20 mouse cellular contexts compared by ENCODE assay signal in genomic region chr13:8476237-8476636, GRCm38 (mm10).
DNase-seq lines count a peak whose midpoint lies in the region; ATAC-seq lines count a peak whose summit lies in the region.
"Had no signal": no experiment of that assay in that cellular context is flagged by ENCODE, and none has a peak within 500 bp of the region (broad histone marks: within the 10 kb centered on the region; RNA-seq: fewer than 3 reads in every experiment).

No protein-coding gene starts in this region.

- no peaks in the 10 kb centered on the region for H3K27me3 ChIP-seq in forebrain, embryonic 15.5 days
- H3K27me3 ChIP-seq in forebrain, embryonic 10.5 days (ENCODE audit: poor library complexity, severe bottlenecking), result no peaks in the 10 kb centered on the region
- H3K27me3 ChIP-seq in midbrain, embryonic 16.5 days (ENCODE audit: control insufficient read depth, insufficient read depth, low read depth, low read length), result no peaks in the 10 kb centered on the region
- H3K27me3 ChIP-seq: CH12.LX; heart, embryonic 12.5 days; kidney, embryonic 15.5 days; limb, embryonic 13.5 days had no signal

- H3K4me1 ChIP-seq in forebrain, embryonic 15.5 days, result no peaks in the 10 kb centered on the region
- H3K4me1 ChIP-seq in forebrain, embryonic 10.5 days, result no peaks in the 10 kb centered on the region
- H3K4me1 ChIP-seq in midbrain, embryonic 16.5 days (ENCODE audit: control insufficient read depth, insufficient read depth, low read length), result no peaks in the 10 kb centered on the region; the same call in none of the 2 replicates
- H3K4me1 ChIP-seq: heart, embryonic 12.5 days; kidney, embryonic 15.5 days; limb, embryonic 13.5 days had no signal

- no peak overlapping the region for H3K4me3 ChIP-seq in forebrain, embryonic 15.5 days
- no peak overlapping the region for H3K4me3 ChIP-seq in forebrain, embryonic 10.5 days
- no peak overlapping the region for H3K4me3 ChIP-seq in midbrain, embryonic 16.5 days (ENCODE audit: low read depth, low read length)
- H3K4me3 ChIP-seq: heart, embryonic 12.5 days; kidney, embryonic 15.5 days; limb, embryonic 13.5 days had no signal

- ATAC-seq in forebrain, embryonic 15.5 days (replicated peaks), result peak; percentile 41; the same call in 1 of the 2 replicates
- peak; percentile 91 for ATAC-seq in midbrain, embryonic 16.5 days
- ATAC-seq: intestine, embryonic 16.5 days had no signal

- no peak overlapping the region for H3K4me2 ChIP-seq in forebrain, embryonic 15.5 days (replicated peaks)
- no peak overlapping the region for H3K4me2 ChIP-seq in midbrain, embryonic 16.5 days (ENCODE audit: low read length)
- H3K4me2 ChIP-seq: heart, embryonic 12.5 days; kidney, embryonic 15.5 days; limb, embryonic 13.5 days had no signal

- H3K36me3 ChIP-seq in forebrain, embryonic 15.5 days, result no peaks in the 10 kb centered on the region
- H3K36me3 ChIP-seq in forebrain, embryonic 10.5 days (replicated peaks), result no peaks in the 10 kb centered on the region
- no peaks in the 10 kb centered on the region for H3K36me3 ChIP-seq in midbrain, embryonic 16.5 days (ENCODE audit: control insufficient read depth, insufficient read depth, low read length)
- H3K36me3 ChIP-seq: heart, embryonic 12.5 days; kidney, embryonic 15.5 days; limb, embryonic 13.5 days had no signal

- 69% methylated on average over 3 of the region's 3 CpGs for WGBS in forebrain, embryonic 15.5 days
- WGBS in forebrain, embryonic 10.5 days, result 83% methylated on average over 3 of the region's 3 CpGs
- WGBS in midbrain, embryonic 16.5 days, result 46% methylated on average over 3 of the region's 3 CpGs

- DNase-seq in forebrain, embryonic 10.5 days (ENCODE audit: extremely low spot score, low spot score), result no peak
- DNase-seq in layer of hippocampus, adult 9-11 months, result peak; percentile 21
- no peak for DNase-seq in layer of hippocampus, postnatal 36 days
- peak; percentile 51 for DNase-seq in R1 (ENCODE audit: low read depth, low spot score)
- DNase-seq in B cell, adult 2 months, result no peak
- no peak for DNase-seq in adrenal gland, postnatal 25 days
- DNase-seq: adrenal gland, adult 2 months; cerebellum, adult 11-12 months; cerebellum, postnatal 25 days; gastrocnemius, postnatal 36 days; lung, postnatal 14 days; thymus, postnatal 36 days had no signal

- H3K9ac ChIP-seq in forebrain, embryonic 15.5 days (replicated peaks), result no peak overlapping the region
- no peak overlapping the region for H3K9ac ChIP-seq in midbrain, embryonic 16.5 days (ENCODE audit: low read depth, low read length)
- H3K9ac ChIP-seq: heart, embryonic 12.5 days; kidney, embryonic 15.5 days; limb, embryonic 13.5 days; liver, embryonic 14.5 days had no signal

- no peak overlapping the region for H3K27ac ChIP-seq in forebrain, embryonic 15.5 days (replicated peaks)
- H3K27ac ChIP-seq in forebrain, embryonic 10.5 days, result no peak overlapping the region
- H3K27ac ChIP-seq in midbrain, embryonic 16.5 days (ENCODE audit: low read length), result peak overlapping the region; percentile 47; the same call in 1 of the 2 replicates
- H3K27ac ChIP-seq: kidney, embryonic 15.5 days; limb, embryonic 13.5 days; liver, embryonic 14.5 days had no signal

- H3K9me3 ChIP-seq in forebrain, embryonic 15.5 days, result no peaks in the 10 kb centered on the region
- H3K9me3 ChIP-seq in forebrain, embryonic 10.5 days, result no peaks in the 10 kb centered on the region
- no peaks in the 10 kb centered on the region for H3K9me3 ChIP-seq in midbrain, embryonic 16.5 days (replicated peaks; ENCODE audit: control insufficient read depth, low read length, poor library complexity, severe bottlenecking)
- H3K9me3 ChIP-seq: heart, embryonic 12.5 days; kidney, embryonic 15.5 days; limb, embryonic 13.5 days had no signal

Comparison
In these comparisons a context has a peak if more than half of its experiments do, and no peak if none do; other contexts are left out.
1. DNase-seq: peak in layer of hippocampus, adult 9-11 months (single experiment) and R1 (single experiment); none in forebrain, embryonic 10.5 days (single experiment), layer of hippocampus, postnatal 36 days (0 of 2), B cell, adult 2 months (0 of 2) and adrenal gland, postnatal 25 days (single experiment).